Mouse (Mus musculus) MEL (cell line): Measurements from ENCODE around the gene Crb3. TPM values are rescaled to one million over a fixed set of nuclear protein-coding genes. Genes with fewer than 3 reads are reported as not detected.

Experiments used
- DNase-seq: peaks from one replicate; pipeline ENCODE4 v3.0.0; 2011; ENCODE audit warnings: low read depth, low spot score
- H3K27ac ChIP-seq: 2 replicates; pipeline ENCODE4 v1.5.1; 2012; ENCODE audit warnings: low read depth, mild to moderate bottlenecking, control low read depth, low read length, moderate library complexity; ENCODE audit not compliant: control insufficient read depth
- H3K27me3 ChIP-seq, 2 experiments: fragments of 150-350 bp in 1 of 2; sonication (generic) in 1 of 2; 2 replicates each; pipeline ENCODE4 v1.6.1; 2012; ENCODE audit warnings: low read length in 2 of 2, mild to moderate bottlenecking in 2 of 2, improper control_type of control experiment in 1 of 2, moderate library complexity in 1 of 2; ENCODE audit not compliant: insufficient read depth in 2 of 2, control insufficient read depth in 1 of 2
- H3K36me3 ChIP-seq, 2 experiments: 2 replicates each; pipeline ENCODE4 v1.6.1; 2012 to 2014; ENCODE audit warnings: low read length in 2 of 2, improper control_type of control experiment in 1 of 2, inconsistent platforms in 1 of 2, mild to moderate bottlenecking in 1 of 2; ENCODE audit not compliant: insufficient read depth in 2 of 2, control insufficient read depth in 1 of 2
- H3K4me1 ChIP-seq, 2 experiments: fragments of 150-350 bp in 1 of 2; sonication (generic) in 1 of 2; 2 replicates each; pipeline ENCODE4 v1.6.1; 2012; ENCODE audit warnings: low read length in 2 of 2, improper control_type of control experiment in 1 of 2, mild to moderate bottlenecking in 1 of 2; ENCODE audit not compliant: insufficient read depth in 2 of 2, control insufficient read depth in 1 of 2
- H3K4me3 ChIP-seq, 2 experiments: fragments of 150-350 bp in 1 of 2; sonication (generic) in 1 of 2; 2 replicates each; pipeline ENCODE4 v1.5.1; 2012; ENCODE audit warnings: low read depth in 2 of 2, low read length in 2 of 2, mild to moderate bottlenecking in 2 of 2, moderate library complexity in 2 of 2, control low read depth in 1 of 2, improper control_type of control experiment in 1 of 2; ENCODE audit not compliant: control insufficient read depth in 1 of 2, insufficient read depth in 1 of 2
- H3K79me2 ChIP-seq: 2 replicates; pipeline ENCODE4 v1.6.1; 2012; ENCODE audit warnings: mild to moderate bottlenecking, low read length, moderate library complexity; ENCODE audit not compliant: control insufficient read depth, poor library complexity, insufficient read depth
- H3K9ac ChIP-seq: 2 replicates; pipeline ENCODE4 v1.6.1; 2012; ENCODE audit warnings: low read depth, mild to moderate bottlenecking, control low read depth, low read length, moderate library complexity; ENCODE audit not compliant: control insufficient read depth, poor library complexity, severe bottlenecking
- H3K9me3 ChIP-seq: fragments of 150-350 bp; sonication (generic); replicated peaks from 2 replicates; pipeline ENCODE4 v1.6.1; 2012; ENCODE audit warnings: mild to moderate bottlenecking, low read length, improper control_type of control experiment, moderate library complexity; ENCODE audit not compliant: insufficient read depth
- BHLHE40 ChIP-seq: IDR thresholded peaks from 2 replicates; pipeline ENCODE4 v1.6.1; 2012; ENCODE audit warnings: low read depth, mild to moderate bottlenecking, inconsistent platforms, low read length, improper control_type of control experiment, borderline replicate concordance
- CTCF ChIP-seq, 3 experiments: IDR thresholded peaks in 2 of 3; conservative IDR thresholded peaks in 1 of 3; 2 replicates each; pipeline ENCODE4 v1.5.1; 2011 to 2012; ENCODE audit warnings: low read length in 3 of 3, low read depth in 2 of 3, mild to moderate bottlenecking in 2 of 3, improper control_type of control experiment in 1 of 3, inconsistent platforms in 1 of 3, mixed read lengths in 1 of 3, moderate library complexity in 1 of 3; ENCODE audit not compliant: control insufficient read depth in 1 of 3, insufficient read depth in 1 of 3, poor library complexity in 1 of 3, severe bottlenecking in 1 of 3
- E2F4 ChIP-seq: IDR thresholded peaks from 2 replicates; pipeline ENCODE4 v1.6.1; 2011; ENCODE audit warnings: low read depth, low read length, improper control_type of control experiment, borderline replicate concordance
- GABPA ChIP-seq: IDR thresholded peaks from 2 replicates; pipeline ENCODE4 v1.6.1; 2012; ENCODE audit warnings: low read depth, mild to moderate bottlenecking, inconsistent platforms, low read length, improper control_type of control experiment, moderate library complexity
- HCFC1 ChIP-seq: IDR thresholded peaks from 2 replicates; pipeline ENCODE4 v1.6.1; 2012; ENCODE audit warnings: low read depth, mild to moderate bottlenecking, inconsistent platforms, low read length, improper control_type of control experiment, moderate library complexity
- MAFK ChIP-seq: IDR thresholded peaks from 2 replicates; pipeline ENCODE4 v1.6.1; 2011; ENCODE audit warnings: low read depth, mild to moderate bottlenecking, low read length, improper control_type of control experiment, borderline replicate concordance
- MAZ ChIP-seq: IDR thresholded peaks from 2 replicates; pipeline ENCODE4 v1.6.1; 2012; ENCODE audit warnings: low read depth, mild to moderate bottlenecking, inconsistent platforms, low read length, improper control_type of control experiment
- MEF2A ChIP-seq: IDR thresholded peaks from 2 replicates; pipeline ENCODE4 v1.6.1; 2014; ENCODE audit warnings: low read depth, mild to moderate bottlenecking, inconsistent platforms, low read length, improper control_type of control experiment; ENCODE audit not compliant: poor library complexity, insufficient replicate concordance, severe bottlenecking; ENCODE audit errors: extremely low read depth
- MXI1 ChIP-seq: IDR thresholded peaks from 2 replicates; pipeline ENCODE4 v1.6.1; 2011; ENCODE audit warnings: mild to moderate bottlenecking, low read depth, low read length, improper control_type of control experiment
- NELFE ChIP-seq: IDR thresholded peaks from 2 replicates; pipeline ENCODE4 v1.6.1; 2011; ENCODE audit warnings: low read depth, low read length, improper control_type of control experiment
- POLR2AphosphoS2 ChIP-seq: IDR thresholded peaks from 2 replicates; pipeline ENCODE4 v1.6.1; 2011; ENCODE audit warnings: low read length, improper control_type of control experiment
- POLR2AphosphoS5 ChIP-seq: IDR thresholded peaks from 2 replicates; pipeline ENCODE4 v1.6.1; 2012; ENCODE audit warnings: low read depth, borderline replicate concordance, mild to moderate bottlenecking, inconsistent platforms, low read length, moderate library complexity, mixed read lengths
- RAD21 ChIP-seq: IDR thresholded peaks from 2 replicates; pipeline ENCODE4 v1.6.1; 2011; ENCODE audit warnings: mild to moderate bottlenecking, low read depth, low read length, improper control_type of control experiment
- RCOR1 ChIP-seq: IDR thresholded peaks from 2 replicates; pipeline ENCODE4 v1.6.1; 2012; ENCODE audit warnings: low read depth, mild to moderate bottlenecking, inconsistent platforms, low read length, improper control_type of control experiment
- TAL1 ChIP-seq: IDR thresholded peaks from 2 replicates; pipeline ENCODE4 v1.6.1; 2012; ENCODE audit warnings: mild to moderate bottlenecking, inconsistent platforms, low read length, moderate library complexity, mixed read lengths
- TBP ChIP-seq: IDR thresholded peaks from 2 replicates; pipeline ENCODE4 v1.8.0; 2011; ENCODE audit warnings: low read depth, low read length, improper control_type of control experiment
- TCF12 ChIP-seq: IDR thresholded peaks from 2 replicates; pipeline ENCODE4 v1.6.1; 2014; ENCODE audit warnings: low read depth, mild to moderate bottlenecking, inconsistent platforms, low read length, improper control_type of control experiment, moderate library complexity
- UBTF ChIP-seq: IDR thresholded peaks from 2 replicates; pipeline ENCODE4 v1.6.1; 2012; ENCODE audit warnings: low read depth, mild to moderate bottlenecking, inconsistent platforms, low read length, improper control_type of control experiment, moderate library complexity, borderline replicate concordance; ENCODE audit not compliant: insufficient read depth
- USF1 ChIP-seq: IDR thresholded peaks from 2 replicates; pipeline ENCODE4 v1.6.1; 2014; ENCODE audit warnings: low read depth, mild to moderate bottlenecking, inconsistent platforms, low read length, improper control_type of control experiment, moderate library complexity
- ZKSCAN1 ChIP-seq: IDR thresholded peaks from 2 replicates; pipeline ENCODE4 v1.6.1; 2012; ENCODE audit warnings: low read depth, mild to moderate bottlenecking, inconsistent platforms, low read length, improper control_type of control experiment, moderate library complexity
- ZNF384 ChIP-seq: IDR thresholded peaks from 2 replicates; pipeline ENCODE4 v1.6.1; 2012; ENCODE audit warnings: low read depth, mild to moderate bottlenecking, inconsistent platforms, low read length, improper control_type of control experiment
- polyA plus RNA-seq, 2 experiments: library from polyadenylated mRNA; stranded (reverse) in 1 of 2; unstranded in 1 of 2; fragments of >175 nt in 1 of 2; fragments of >200 nt in 1 of 2; gene quantifications; 2 replicates each; pipeline versions ENCODE4 v1.2.1 to v1.2.4; 2012; ENCODE audit warnings: low replicate concordance in 2 of 2, low read depth in 1 of 2; ENCODE audit not compliant: insufficient read length in 2 of 2, insufficient read depth in 1 of 2, missing spikeins in 1 of 2
- total RNA-seq: library from RNA; depleted of rRNA; stranded (reverse); fragments of 300-350 nt; gene quantifications from 2 replicates; pipeline ENCODE4 v1.2.3, GENCODE M21; 2012

Gene Crb3
- total and polyA plus RNA-seq, 3 experiments = 0.19 TPM; not detected in 2

DNA sequence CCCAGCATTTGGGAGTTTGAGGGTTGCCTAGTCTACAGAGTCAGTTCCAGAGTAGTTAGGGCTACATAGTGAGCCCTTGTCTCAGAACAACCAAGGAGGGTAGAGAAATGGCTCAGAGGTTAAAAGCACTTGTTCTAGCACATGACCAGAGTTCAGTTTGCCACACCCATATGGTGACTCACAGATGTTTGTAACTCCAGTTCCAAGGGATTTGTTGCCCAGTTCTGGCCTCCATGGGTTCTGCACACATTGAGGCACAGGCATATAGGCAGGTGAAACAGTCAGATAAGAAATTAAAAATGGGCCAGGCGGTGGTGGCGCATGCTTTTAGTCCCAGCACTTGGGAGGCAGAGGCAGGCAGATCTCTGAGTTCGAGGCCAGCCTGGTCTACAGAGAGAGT, 35.3 kb downstream of the Crb3 start:
- no peaks in the 10 kb centered on the region for H3K27me3 ChIP-seq
- H3K4me1 ChIP-seq = peaks cover 0 to 4% of the 10 kb centered on the region in 2 experiments; a peak in 1 of 4 replicates
- peak; percentile 61 for DNase-seq
- no peak overlapping the region for H3K9ac ChIP-seq
- no peaks in the 10 kb centered on the region for H3K79me2 ChIP-seq
- H3K4me3 ChIP-seq = no peak overlapping the region
- no peaks in the 10 kb centered on the region for H3K36me3 ChIP-seq
- no peaks in the 10 kb centered on the region for H3K9me3 ChIP-seq
- H3K27ac ChIP-seq = no peak overlapping the region
- TF ChIP-seq MXI1 (no peak), TAL1 (peak; percentile 38), POLR2AphosphoS2 (no peak), CTCF (IDR thresholded peaks at IDR 0.05 in 2 of 3, conservative IDR thresholded peaks at IDR 0.05 in 1 of 3; ENCODE audit: control insufficient read depth in 1 of 3, insufficient read depth in 1 of 3, low read depth in 2 of 3, low read length in 3 of 3, poor library complexity in 1 of 3, severe bottlenecking in 1 of 3) (no peak), ZNF384 (no peak), NELFE (no peak), TBP (peak; percentile 71), ZKSCAN1 (no peak), TCF12 (no peak), BHLHE40 (no peak), RAD21 (no peak), E2F4 (no peak), MAFK (no peak), USF1 (no peak)

DNA sequence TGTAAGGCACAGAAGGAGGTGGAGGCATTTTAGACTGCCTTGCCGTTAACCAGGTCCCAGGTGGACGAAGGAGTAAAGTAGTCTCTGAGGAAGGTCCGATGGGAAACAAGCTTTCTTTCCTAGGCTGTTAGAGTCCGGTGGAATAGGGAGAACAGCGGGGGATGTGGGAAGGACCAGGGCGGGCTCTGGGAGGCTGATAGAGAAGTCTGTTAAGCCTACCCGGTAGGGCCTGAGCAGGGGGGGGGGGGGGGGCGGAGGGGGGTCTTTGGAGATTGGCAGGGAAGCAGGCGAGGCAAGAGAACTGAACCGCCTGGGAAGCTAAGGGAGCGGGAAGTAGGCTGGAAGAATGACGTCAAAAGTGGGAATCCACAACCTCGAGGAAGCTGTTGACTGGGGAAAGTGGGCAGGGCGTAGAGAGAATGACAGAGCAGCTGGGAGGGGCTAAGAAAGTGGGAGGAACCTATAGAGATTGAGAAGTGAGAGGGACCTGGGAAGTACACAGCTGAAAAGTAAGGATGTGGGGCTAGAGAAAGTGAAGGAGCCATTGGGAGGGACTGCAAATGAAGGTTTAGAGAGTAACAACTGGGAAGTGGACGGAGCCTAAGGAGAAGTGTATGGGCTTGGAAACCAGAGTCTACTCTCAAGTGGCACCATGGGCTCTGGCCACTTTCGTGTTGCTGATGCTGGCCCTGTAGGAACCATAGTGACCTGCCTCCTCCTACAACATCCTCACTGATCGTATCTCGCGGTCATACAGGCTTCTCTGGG, 37.1 kb downstream of the Crb3 start:
- no peaks in the 10 kb centered on the region for H3K9me3 ChIP-seq
- no peak for TF ChIP-seq UBTF
- TF ChIP-seq MEF2A = no peak
- no peak for TF ChIP-seq MAZ
- TF ChIP-seq POLR2AphosphoS2 = no peak
- no peak for TF ChIP-seq RAD21
- TF ChIP-seq BHLHE40 = no peak
- no peak for TF ChIP-seq ZKSCAN1
- no peak for TF ChIP-seq NELFE
- no peak for TF ChIP-seq HCFC1
- TF ChIP-seq RCOR1 = no peak
- TF ChIP-seq POLR2AphosphoS5 = no peak
- no peak for TF ChIP-seq GABPA
- no peak for TF ChIP-seq TCF12
- no peaks in the 10 kb centered on the region for H3K27me3 ChIP-seq
- H3K36me3 ChIP-seq = no peaks in the 10 kb centered on the region
- H3K9ac ChIP-seq = no peak overlapping the region
- H3K4me3 ChIP-seq = no peak overlapping the region
- no peaks in the 10 kb centered on the region for H3K79me2 ChIP-seq
- peak; percentile 54 for DNase-seq
- no peak overlapping the region for H3K27ac ChIP-seq
- peaks cover 0 to 4% of the 10 kb centered on the region in 2 experiments; a peak in 1 of 4 replicates for H3K4me1 ChIP-seq
